Mouse (Mus musculus) small intestine, adult 2 months (tissue): ENCODE measurements around the gene Iqsec2. TPM values are rescaled to one million over a fixed set of nuclear protein-coding genes. Genes with fewer than 3 reads are reported as not detected.

Source experiments
- H3K27ac ChIP-seq: fragments of 200-500 bp; 2 replicates; pipeline ENCODE4 v1.5.1; 2012; ENCODE audit warnings: low read depth, low read length, control low read depth, inconsistent platforms; ENCODE audit not compliant: insufficient read depth
- H3K27me3 ChIP-seq: fragments of 200-500 bp; 2 replicates; pipeline ENCODE4 v1.6.1; 2012; ENCODE audit warnings: mild to moderate bottlenecking, moderate library complexity, low read length, inconsistent platforms; ENCODE audit not compliant: control insufficient read depth, insufficient read depth
- H3K36me3 ChIP-seq: fragments of 200-500 bp; 2 replicates; pipeline ENCODE4 v1.6.1; 2012; ENCODE audit warnings: mild to moderate bottlenecking, low read length, control low read depth, inconsistent platforms; ENCODE audit not compliant: control insufficient read depth, insufficient read depth
- H3K4me1 ChIP-seq: fragments of 200-500 bp; 2 replicates; pipeline ENCODE4 v1.6.1; 2012; ENCODE audit warnings: low read length, inconsistent platforms, mixed read lengths; ENCODE audit not compliant: control insufficient read depth, insufficient read depth, insufficient read length
- H3K4me3 ChIP-seq: fragments of 200-500 bp; 2 replicates; pipeline ENCODE4 v1.5.1; 2012; ENCODE audit warnings: low read depth, mild to moderate bottlenecking, control low read depth, inconsistent platforms, low read length, moderate library complexity
- CTCF ChIP-seq: fragments of 200-500 bp; IDR thresholded peaks from 2 replicates; pipeline ENCODE4 v1.5.1; 2012; ENCODE audit warnings: low read depth, mild to moderate bottlenecking, control low read depth, inconsistent platforms, low read length, moderate library complexity, mixed read lengths; ENCODE audit not compliant: insufficient replicate concordance, insufficient read length; ENCODE audit errors: extremely low read depth
- POLR2A ChIP-seq: fragments of 200-500 bp; IDR thresholded peaks from 2 replicates; pipeline ENCODE4 v1.6.1; 2012; ENCODE audit warnings: low read depth, mild to moderate bottlenecking, control low read depth, inconsistent platforms, low read length, moderate library complexity
- WGBS: fragments of 180-500 bp; shearing (Covaris S2); methylation state at CpG from one replicate; pipeline ENCODE4 v1.1.7; 2018; 5-methylcytosine and 5-hydroxymethylcytosine counted together
- polyA plus RNA-seq: library from polyadenylated mRNA; depleted of rRNA; stranded (reverse); fragments of >200 nt; gene quantifications from 2 replicates; pipeline ENCODE4 v1.2.3, GENCODE M21; 2012; rRNA removed

Gene Iqsec2
- polyA plus RNA-seq, result 9.2 and 16.1 TPM in 2 replicates

GRCm38 (mm10) chrX:152143941-152144741 lies at the start of gene Iqsec2:
Iqsec2 (plus strand) TSS chrX:152144268.
- H3K27ac ChIP-seq, result no peak within 1 kb of the TSS
- peak within 1 kb of the TSS; percentile 94 for H3K4me3 ChIP-seq
- TF ChIP-seq CTCF (no peak), POLR2A (no peak)
- no peaks in the 10 kb centered on the region for H3K27me3 ChIP-seq
- 18% methylated on average over 43 of the region's 78 CpGs for WGBS
- H3K36me3 ChIP-seq, result no peaks in the 10 kb centered on the region
- H3K4me1 ChIP-seq, result peaks cover 2% of the 10 kb centered on the region; the same call in 1 of the 2 replicates

- H3K4me3 ChIP-seq, result no peak overlapping the region
- H3K4me1 ChIP-seq, result no peaks in the 10 kb centered on the region
- TF ChIP-seq CTCF (no peak), POLR2A (no peak)
- 58% methylated on average over 1 of the region's 1 CpGs for WGBS
- no peak overlapping the region for H3K27ac ChIP-seq
- no peaks in the 10 kb centered on the region for H3K27me3 ChIP-seq
- no peaks in the 10 kb centered on the region for H3K36me3 ChIP-seq
These were observed 46.5 kb upstream of the Iqsec2 start for GRCm38 (mm10) chrX:152097572-152097971.

GRCm38 (mm10) chrX:152121687-152122086 lies 22.4 kb upstream of the Iqsec2 start:
- WGBS, result 84% methylated on average over 1 of the region's 1 CpGs
- TF ChIP-seq POLR2A (no peak), CTCF (no peak)

GRCm38 (mm10) chrX:152130777-152131176 lies 13.3 kb upstream of the Iqsec2 start:
- Histone ChIP-seq H3K4me3 (no peak overlapping the region), H3K27me3 (no peaks in the 10 kb centered on the region), H3K4me1 (no peaks in the 10 kb centered on the region), H3K27ac (no peak overlapping the region), H3K36me3 (no peaks in the 10 kb centered on the region)
- 80% methylated on average over 3 of the region's 3 CpGs for WGBS
- no peak for TF ChIP-seq CTCF
- TF ChIP-seq POLR2A, result no peak

More at GRCm38 (mm10) chrX:152121687-152122086, 22.4 kb upstream of the Iqsec2 start:
- Histone ChIP-seq H3K27ac (no peak overlapping the region), H3K4me1 (no peaks in the 10 kb centered on the region), H3K4me3 (no peak overlapping the region), H3K27me3 (no peaks in the 10 kb centered on the region), H3K36me3 (no peaks in the 10 kb centered on the region)

- H3K36me3 ChIP-seq, result no peaks in the 10 kb centered on the region
- no peaks in the 10 kb centered on the region for H3K27me3 ChIP-seq
- TF ChIP-seq POLR2A (no peak), CTCF (no peak)
- WGBS, result 86% methylated on average over 2 of the region's 2 CpGs
- no peak overlapping the region for H3K27ac ChIP-seq
- no peaks in the 10 kb centered on the region for H3K4me1 ChIP-seq
- H3K4me3 ChIP-seq, result no peak overlapping the region
These were observed 12.0 kb upstream of the Iqsec2 start for GRCm38 (mm10) chrX:152132029-152132428.

DNA sequence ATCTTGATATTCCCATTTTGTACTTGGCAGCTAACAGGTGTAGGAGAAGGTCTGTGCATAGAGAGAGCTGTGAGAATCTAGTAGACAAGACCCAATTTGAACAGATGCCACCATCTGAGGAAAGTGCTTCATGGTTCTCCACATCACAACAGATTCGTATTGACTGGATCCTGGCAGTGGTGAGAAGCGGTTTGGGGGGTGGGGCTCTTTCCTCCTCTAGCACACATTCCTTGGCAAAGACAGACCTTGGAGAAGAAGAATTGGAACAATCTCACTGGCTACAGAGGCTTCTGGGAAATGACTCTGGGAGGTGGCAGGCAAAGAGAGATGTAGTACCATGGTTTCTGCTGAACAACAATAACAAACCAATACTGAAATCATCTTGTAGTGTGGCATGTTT lies 8.9 kb upstream of the Iqsec2 start:
- Histone ChIP-seq H3K36me3 (no peaks in the 10 kb centered on the region), H3K27ac (no peak overlapping the region), H3K4me3 (no peak overlapping the region), H3K4me1 (no peaks in the 10 kb centered on the region), H3K27me3 (no peaks in the 10 kb centered on the region)
- TF ChIP-seq POLR2A (no peak), CTCF (no peak)
- 52% methylated on average over 2 of the region's 2 CpGs for WGBS

DNA sequence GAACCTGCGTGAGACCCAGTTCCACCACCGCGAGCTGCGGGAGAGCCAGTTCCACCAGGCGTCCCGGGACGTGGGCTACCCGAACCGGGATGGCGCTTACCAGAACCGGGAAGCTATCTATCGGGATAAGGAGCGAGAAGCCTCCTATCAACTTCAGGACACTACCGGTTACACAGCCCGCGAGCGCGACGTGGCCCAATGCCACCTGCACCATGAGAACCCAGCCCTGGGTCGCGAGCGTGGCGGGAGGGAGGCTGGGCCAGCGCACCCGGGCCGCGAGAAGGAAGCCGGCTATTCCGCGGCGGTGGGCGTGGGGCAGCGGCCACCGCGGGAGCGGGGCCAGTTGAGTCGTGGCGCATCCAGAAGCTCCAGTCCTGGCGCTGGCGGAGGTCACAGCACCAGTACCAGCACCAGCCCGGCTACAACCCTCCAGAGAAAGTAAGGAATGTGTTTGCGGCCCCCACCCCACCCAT lies 710 bp downstream of the Iqsec2 start:
- H3K36me3 ChIP-seq, result no peaks in the 10 kb centered on the region
- no peak overlapping the region for H3K27ac ChIP-seq
- WGBS, result 14% methylated on average over 42 of the region's 42 CpGs
- peaks cover 2% of the 10 kb centered on the region; the same call in 1 of the 2 replicates for H3K4me1 ChIP-seq
- no peaks in the 10 kb centered on the region for H3K27me3 ChIP-seq
- H3K4me3 ChIP-seq, result peak overlapping the region; percentile 94
- TF ChIP-seq CTCF, result no peak
- TF ChIP-seq POLR2A, result no peak
